Mouse (Mus musculus): ENCODE measurements around the gene Wfdc12. TPM values are rescaled to one million over a fixed set of nuclear protein-coding genes. Genes with fewer than 3 reads are reported as not detected.

Wfdc12 gene
- polyA plus RNA-seq, 1 experiment from 2014 or later, result not detected

- 7% methylated on average over 37 of the region's 42 CpGs for WGBS
- no peaks in the 10 kb centered on the region for H3K36me3 ChIP-seq (ENCODE audit: control insufficient read depth, insufficient read depth, low read length)
- peak; percentile 62 for ATAC-seq
Observed at GRCm38 (mm10) chr2:164168571-164168946, 21.8 kb downstream of the Wfdc12 start.

DNA sequence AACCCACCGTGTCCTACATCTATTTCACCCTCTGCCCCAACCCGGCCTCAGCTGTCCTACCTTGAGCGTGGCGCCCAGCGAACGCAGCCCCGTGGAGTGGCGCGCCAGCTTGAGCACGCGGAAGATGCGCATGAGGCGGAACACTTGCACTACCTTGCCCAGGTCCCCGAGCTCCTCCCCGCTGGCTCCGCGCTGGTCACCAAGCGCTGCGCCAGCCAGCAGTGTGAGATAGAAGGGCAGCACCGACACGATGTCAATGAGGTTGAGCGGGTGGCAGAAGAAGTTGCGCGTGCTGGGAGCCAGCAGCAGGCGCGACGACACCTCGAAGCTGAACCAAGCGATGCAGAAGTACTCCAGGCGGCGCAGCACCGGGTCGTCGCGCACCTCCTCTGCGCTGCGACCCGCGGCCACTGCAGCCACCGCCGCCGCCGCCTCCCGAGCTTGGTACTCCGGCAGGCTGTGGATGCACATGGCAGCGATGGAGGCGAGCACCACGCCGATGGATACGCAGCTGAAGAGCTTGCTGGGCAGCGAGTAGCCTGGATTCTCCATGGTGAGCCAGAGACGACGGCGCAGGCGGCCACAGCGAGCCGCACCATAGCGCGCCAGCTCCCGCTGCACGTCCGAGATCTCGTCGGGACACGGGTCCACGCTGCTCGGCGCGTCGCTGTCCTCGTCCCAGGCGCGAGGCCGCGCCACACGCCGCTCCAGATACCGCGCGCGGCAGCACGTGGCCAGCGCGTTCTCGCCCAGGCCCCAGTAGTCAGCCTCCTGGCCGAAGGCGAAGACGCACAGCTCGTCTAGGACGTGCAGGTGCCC lies 22.4 kb downstream of the Wfdc12 start:
- Histone ChIP-seq H3K27me3 (replicated peaks; ENCODE audit: control insufficient read depth, insufficient read depth, low read length) (peaks cover 52% of the 10 kb centered on the region), H3K4me1 (ENCODE audit: control insufficient read depth, insufficient read depth, low read depth, low read length) (peaks cover 18% of the 10 kb centered on the region), H3K9ac (ENCODE audit: low read depth, low read length) (peak overlapping the region; percentile 50), H3K27ac (ENCODE audit: low read depth, low read length) (no peak overlapping the region), H3K36me3 (ENCODE audit: control insufficient read depth, insufficient read depth, low read length) (no peaks in the 10 kb centered on the region), H3K4me3 (ENCODE audit: low read length) (peak overlapping the region; percentile 46), H3K9me3 (ENCODE audit: control insufficient read depth, low read length) (no peaks in the 10 kb centered on the region; the same call in 1 of the 2 replicates), H3K4me2 (ENCODE audit: low read length) (peak overlapping the region; percentile 74)
- 12% methylated on average over 71 of the region's 90 CpGs for WGBS
- peak; percentile 82 for ATAC-seq

More at GRCm38 (mm10) chr2:164168571-164168946, 21.8 kb downstream of the Wfdc12 start:
- no peak overlapping the region for H3K27ac ChIP-seq (ENCODE audit: low read depth, low read length)
- H3K9ac ChIP-seq (ENCODE audit: low read depth, low read length), result no peak overlapping the region; the same call in 1 of the 2 replicates
- H3K4me2 ChIP-seq (ENCODE audit: low read length), result peak overlapping the region; percentile 74
- H3K9me3 ChIP-seq (ENCODE audit: control insufficient read depth, low read length), result no peaks in the 10 kb centered on the region; the same call in 1 of the 2 replicates
- H3K4me3 ChIP-seq (ENCODE audit: low read length), result peak overlapping the region; percentile 46
- peaks cover 52% of the 10 kb centered on the region for H3K27me3 ChIP-seq (replicated peaks; ENCODE audit: control insufficient read depth, insufficient read depth, low read length)
- peaks cover 18% of the 10 kb centered on the region for H3K4me1 ChIP-seq (ENCODE audit: control insufficient read depth, insufficient read depth, low read depth, low read length)

GRCm38 (mm10) chr2:164164941-164165340 lies 25.5 kb downstream of the Wfdc12 start:
- Histone ChIP-seq H3K36me3 (ENCODE audit: control insufficient read depth, insufficient read depth, low read length) (no peaks in the 10 kb centered on the region), H3K4me3 (ENCODE audit: low read length) (no peak overlapping the region), H3K9ac (ENCODE audit: low read depth, low read length) (no peak overlapping the region), H3K4me2 (ENCODE audit: low read length) (no peak overlapping the region), H3K9me3 (ENCODE audit: control insufficient read depth, low read length) (no peaks in the 10 kb centered on the region; the same call in 1 of the 2 replicates), H3K27me3 (replicated peaks; ENCODE audit: control insufficient read depth, insufficient read depth, low read length) (peaks cover 38% of the 10 kb centered on the region), H3K4me1 (ENCODE audit: control insufficient read depth, insufficient read depth, low read depth, low read length) (peaks cover 8% of the 10 kb centered on the region), H3K27ac (ENCODE audit: low read depth, low read length) (no peak overlapping the region)
- ATAC-seq, result no peak
- 88% methylated on average over 5 of the region's 5 CpGs for WGBS

- H3K36me3 ChIP-seq (ENCODE audit: control insufficient read depth, insufficient read depth, low read length), result no peaks in the 10 kb centered on the region
- H3K27ac ChIP-seq (ENCODE audit: low read depth, low read length), result no peak overlapping the region
- no peak overlapping the region for H3K4me3 ChIP-seq (ENCODE audit: low read length)
- H3K9me3 ChIP-seq (ENCODE audit: control insufficient read depth, low read length), result no peaks in the 10 kb centered on the region
- no peak for ATAC-seq
- WGBS, result 84% methylated on average over 11 of the region's 11 CpGs
- peaks cover 6% of the 10 kb centered on the region; the same call in 1 of the 2 replicates for H3K27me3 ChIP-seq (replicated peaks; ENCODE audit: control insufficient read depth, insufficient read depth, low read length)
- H3K9ac ChIP-seq (ENCODE audit: low read depth, low read length), result no peak overlapping the region
- no peak overlapping the region for H3K4me2 ChIP-seq (ENCODE audit: low read length)
- H3K4me1 ChIP-seq (ENCODE audit: control insufficient read depth, insufficient read depth, low read depth, low read length), result no peaks in the 10 kb centered on the region
Observed at GRCm38 (mm10) chr2:164161515-164162055, 28.8 kb downstream of the Wfdc12 start.

DNA sequence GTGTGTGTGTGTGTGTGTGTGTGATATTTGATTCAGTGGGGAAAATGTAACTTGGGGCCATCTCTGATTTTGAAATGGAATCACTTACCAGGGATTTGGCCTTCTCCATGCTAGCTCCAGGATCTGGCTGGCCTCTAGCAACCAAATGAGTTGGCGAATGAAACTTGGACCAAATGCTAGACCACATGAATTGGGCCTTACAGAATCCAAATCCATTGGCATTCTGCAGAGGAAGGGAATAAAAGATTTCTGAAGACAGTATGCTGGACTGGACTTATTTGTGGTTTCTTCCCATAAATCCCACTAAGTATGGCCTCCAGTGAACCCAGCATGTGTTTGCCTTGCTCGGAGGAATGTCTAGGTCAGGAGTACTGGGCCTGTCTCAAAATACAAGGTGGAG lies 31.6 kb downstream of the Wfdc12 start:
- Histone ChIP-seq H3K36me3 (ENCODE audit: control insufficient read depth, insufficient read depth, low read length) (0 out of 2 replicates have a peak, but pooled peaks cover 2% of the 10 kb centered on the region), H3K4me3 (ENCODE audit: low read length) (no peak overlapping the region), H3K4me1 (ENCODE audit: control insufficient read depth, insufficient read depth, low read depth, low read length) (no peaks in the 10 kb centered on the region), H3K27ac (ENCODE audit: low read depth, low read length) (no peak overlapping the region), H3K27me3 (replicated peaks; ENCODE audit: control insufficient read depth, insufficient read depth, low read length) (no peaks in the 10 kb centered on the region), H3K9me3 (ENCODE audit: control insufficient read depth, low read length) (no peaks in the 10 kb centered on the region), H3K4me2 (ENCODE audit: low read length) (no peak overlapping the region), H3K9ac (ENCODE audit: low read depth, low read length) (no peak overlapping the region)
- ATAC-seq, result no peak
- WGBS, result 94% methylated on average over 2 of the region's 2 CpGs

DNA sequence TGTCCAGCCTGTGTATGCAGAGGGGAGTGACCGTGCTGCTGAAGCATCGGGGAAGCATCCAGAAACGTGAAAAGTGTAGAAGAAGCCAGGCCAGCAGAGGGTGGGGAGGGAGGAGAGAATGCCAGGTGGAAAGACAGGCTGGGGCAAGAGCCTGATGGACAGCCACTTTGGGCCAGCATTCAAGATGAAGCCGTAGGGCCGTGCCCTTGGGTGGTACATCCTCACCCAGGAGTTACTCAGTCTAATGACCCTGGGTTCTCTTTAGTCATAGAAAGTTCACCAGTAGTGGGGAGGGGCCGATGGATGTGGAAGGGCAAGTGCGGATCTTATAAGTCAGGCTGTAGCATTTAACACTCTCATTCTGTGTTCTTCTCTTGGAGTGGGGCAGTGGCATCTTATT lies 34.2 kb downstream of the Wfdc12 start:
- WGBS, result 87% methylated on average over 7 of the region's 7 CpGs
- no peak overlapping the region for H3K27ac ChIP-seq (ENCODE audit: low read depth, low read length)
- H3K4me1 ChIP-seq (ENCODE audit: control insufficient read depth, insufficient read depth, low read depth, low read length), result no peaks in the 10 kb centered on the region
- peaks cover 9% of the 10 kb centered on the region for H3K36me3 ChIP-seq (ENCODE audit: control insufficient read depth, insufficient read depth, low read length)
- no peak for ATAC-seq
- H3K4me2 ChIP-seq (ENCODE audit: low read length), result no peak overlapping the region
- H3K9me3 ChIP-seq (ENCODE audit: control insufficient read depth, low read length), result no peaks in the 10 kb centered on the region
- no peak overlapping the region for H3K4me3 ChIP-seq (ENCODE audit: low read length)
- no peaks in the 10 kb centered on the region for H3K27me3 ChIP-seq (replicated peaks; ENCODE audit: control insufficient read depth, insufficient read depth, low read length)
- no peak overlapping the region for H3K9ac ChIP-seq (ENCODE audit: low read depth, low read length)

DNA sequence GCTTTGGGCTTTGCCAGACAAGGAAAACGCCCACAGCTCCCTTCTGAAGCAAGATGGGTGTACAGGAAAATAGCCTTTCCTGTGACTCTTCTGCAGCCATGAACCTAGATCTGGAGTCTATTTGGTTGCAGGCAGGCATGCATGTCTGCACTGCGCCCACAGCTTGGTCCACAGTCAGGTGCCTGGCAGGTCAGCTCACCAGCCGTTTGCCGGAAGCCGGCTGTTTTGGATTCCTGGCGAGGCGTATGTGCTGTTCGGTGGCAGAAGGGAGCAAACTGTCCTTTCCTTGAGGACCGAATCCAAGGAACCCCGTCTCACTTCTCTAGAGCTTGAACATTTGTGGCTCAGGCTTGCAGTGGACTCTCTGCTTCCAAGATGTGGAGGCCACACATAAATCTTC lies 36.4 kb downstream of the Wfdc12 start:
- Histone ChIP-seq H3K4me2 (ENCODE audit: low read length) (no peak overlapping the region), H3K4me1 (ENCODE audit: control insufficient read depth, insufficient read depth, low read depth, low read length) (no peaks in the 10 kb centered on the region), H3K27me3 (replicated peaks; ENCODE audit: control insufficient read depth, insufficient read depth, low read length) (no peaks in the 10 kb centered on the region), H3K9me3 (ENCODE audit: control insufficient read depth, low read length) (no peaks in the 10 kb centered on the region), H3K9ac (ENCODE audit: low read depth, low read length) (no peak overlapping the region), H3K4me3 (ENCODE audit: low read length) (no peak overlapping the region), H3K36me3 (ENCODE audit: control insufficient read depth, insufficient read depth, low read length) (peaks cover 9% of the 10 kb centered on the region), H3K27ac (ENCODE audit: low read depth, low read length) (no peak overlapping the region)
- 95% methylated on average over 10 of the region's 10 CpGs for WGBS
- no peak for ATAC-seq

GRCm38 (mm10) chr2:164152341-164152740 lies 38.1 kb downstream of the Wfdc12 start:
- H3K27me3 ChIP-seq (replicated peaks; ENCODE audit: control insufficient read depth, insufficient read depth, low read length), result no peaks in the 10 kb centered on the region
- H3K9me3 ChIP-seq (ENCODE audit: control insufficient read depth, low read length), result no peaks in the 10 kb centered on the region
- no peak overlapping the region for H3K27ac ChIP-seq (ENCODE audit: low read depth, low read length)
- no peak overlapping the region for H3K4me2 ChIP-seq (ENCODE audit: low read length)
- H3K4me3 ChIP-seq (ENCODE audit: low read length), result no peak overlapping the region
- no peak for ATAC-seq
- H3K9ac ChIP-seq (ENCODE audit: low read depth, low read length), result no peak overlapping the region
- WGBS, result 93% methylated on average over 11 of the region's 11 CpGs
- H3K36me3 ChIP-seq (ENCODE audit: control insufficient read depth, insufficient read depth, low read length), result peaks cover 9% of the 10 kb centered on the region
- H3K4me1 ChIP-seq (ENCODE audit: control insufficient read depth, insufficient read depth, low read depth, low read length), result no peaks in the 10 kb centered on the region

DNA sequence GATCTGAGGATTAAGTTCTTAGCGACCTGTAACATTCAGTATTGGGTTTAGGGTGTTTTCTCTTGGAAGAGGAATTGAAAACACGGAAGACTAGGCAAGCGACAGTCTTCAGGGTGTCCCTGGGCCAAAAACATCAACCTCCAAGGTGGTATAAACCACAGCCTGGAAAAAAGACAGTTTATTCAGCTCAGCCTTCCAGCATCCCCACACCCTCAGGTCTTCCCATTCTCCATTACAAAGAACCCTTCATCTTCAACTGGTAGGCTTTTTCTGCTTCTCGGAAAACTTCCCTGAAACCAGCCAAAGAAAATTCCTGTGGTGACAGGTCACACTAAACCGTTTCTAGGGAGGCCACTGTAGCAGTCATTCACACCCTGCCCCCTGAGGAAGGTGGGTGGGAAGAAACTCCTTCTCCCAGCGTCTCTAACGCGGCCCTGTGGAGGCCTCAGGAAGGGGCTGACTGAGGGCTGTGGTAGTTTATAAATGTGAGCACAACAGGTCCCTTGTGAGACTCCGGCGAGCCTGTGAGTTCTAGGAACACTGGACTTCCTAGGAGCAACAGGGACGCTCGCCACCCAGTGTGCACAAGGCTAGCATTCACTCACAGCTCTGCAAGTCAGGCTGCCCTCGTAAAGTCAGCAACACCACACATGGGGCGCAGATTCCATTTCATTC lies 40.2 kb downstream of the Wfdc12 start:
- Histone ChIP-seq H3K4me1 (ENCODE audit: control insufficient read depth, insufficient read depth, low read depth, low read length) (no peaks in the 10 kb centered on the region), H3K36me3 (ENCODE audit: control insufficient read depth, insufficient read depth, low read length) (peaks cover 7% of the 10 kb centered on the region), H3K27me3 (replicated peaks; ENCODE audit: control insufficient read depth, insufficient read depth, low read length) (no peaks in the 10 kb centered on the region), H3K4me3 (ENCODE audit: low read length) (no peak overlapping the region), H3K9me3 (ENCODE audit: control insufficient read depth, low read length) (no peaks in the 10 kb centered on the region), H3K4me2 (ENCODE audit: low read length) (no peak overlapping the region), H3K9ac (ENCODE audit: low read depth, low read length) (no peak overlapping the region), H3K27ac (ENCODE audit: low read depth, low read length) (no peak overlapping the region)
- peak; percentile 42 for ATAC-seq
- 35% methylated on average over 14 of the region's 14 CpGs for WGBS
